Mouse (Mus musculus) stomach, embryonic 14.5 days (tissue): ENCODE results near the gene Sdk1. TPM values are rescaled to one million over a fixed set of nuclear protein-coding genes. Genes with fewer than 3 reads are reported as not detected.

Experiments
- ATAC-seq: fragments of 200-750 bp; cut with Nextera tagmentation; 2 replicates; pipeline ENCODE4 v1.8.0; 2017; ENCODE audit warnings: low read depth, moderate TSS enrichment; ENCODE audit not compliant: insufficient number of reproducible peaks, insufficient read depth, low FRiP score
- H3K27ac ChIP-seq: fragments of 300-500 bp; sonication (generic); 2 replicates; pipeline ENCODE4 v1.5.1; 2014; ENCODE audit warnings: mild to moderate bottlenecking, low read length, moderate library complexity, mixed read lengths
- H3K27me3 ChIP-seq: fragments of 300-500 bp; sonication (generic); 2 replicates; pipeline ENCODE4 v1.6.1; 2014; ENCODE audit warnings: low read length, control low read depth, mixed read lengths; ENCODE audit not compliant: control insufficient read depth, insufficient read depth
- H3K36me3 ChIP-seq: fragments of 300-500 bp; sonication (generic); 2 replicates; pipeline ENCODE4 v1.6.1; 2014; ENCODE audit warnings: mild to moderate bottlenecking, control low read depth, low read length, moderate library complexity, mixed read lengths; ENCODE audit not compliant: control insufficient read depth, insufficient read depth
- H3K4me1 ChIP-seq: fragments of 300-500 bp; sonication (generic); 2 replicates; pipeline ENCODE4 v1.6.1; 2014; ENCODE audit warnings: low read length, control low read depth, mixed read lengths; ENCODE audit not compliant: control insufficient read depth, insufficient read depth
- H3K4me2 ChIP-seq: fragments of 300-500 bp; sonication (generic); replicated peaks from 2 replicates; pipeline ENCODE4 v1.6.1; 2014; ENCODE audit warnings: low read depth, low read length, control low read depth
- H3K4me3 ChIP-seq: fragments of 300-500 bp; sonication (generic); 2 replicates; pipeline ENCODE4 v1.5.1; 2014; ENCODE audit warnings: low read depth, low read length, control low read depth
- H3K9ac ChIP-seq: fragments of 300-500 bp; sonication (generic); replicated peaks from 2 replicates; pipeline ENCODE4 v1.6.1; 2014; ENCODE audit warnings: low read depth, mild to moderate bottlenecking, control low read depth, low read length, moderate library complexity, mixed read lengths
- H3K9me3 ChIP-seq: fragments of 300-500 bp; sonication (generic); 2 replicates; pipeline ENCODE4 v1.6.1; 2016; ENCODE audit warnings: low read depth, low read length, control low read depth; ENCODE audit not compliant: control insufficient read depth
- WGBS: fragments of 180-500 bp; shearing (Covaris S2); extraction: QIAGEN DNeasy Blood & Tissue Kit; methylation state at CpG from one replicate; pipeline ENCODE4 v1.1.7; 2014; 5-methylcytosine and 5-hydroxymethylcytosine counted together
- polyA plus RNA-seq: library from polyadenylated mRNA; unstranded; fragments of >200 nt; fragmentation: Nextera tagmentation; extraction: Ambion mirVana; gene quantifications from 2 replicates; pipeline ENCODE4 v1.2.1, GENCODE M21; 2014

The Sdk1 gene
- polyA plus RNA-seq, 1 experiment from 2014 or later, result 5.6 TPM

GRCm38 (mm10) chr5:141836892-141837455 is 595.7 kb downstream of the Sdk1 start:
- no peak overlapping the region for H3K27ac ChIP-seq
- no peak overlapping the region for H3K9ac ChIP-seq
- no peaks in the 10 kb centered on the region for H3K36me3 ChIP-seq
- 69% methylated on average over 8 of the region's 8 CpGs for WGBS
- no peaks in the 10 kb centered on the region for H3K27me3 ChIP-seq
- H3K4me3 ChIP-seq, result no peak overlapping the region
- no peaks in the 10 kb centered on the region for H3K4me1 ChIP-seq
- ATAC-seq, result no peak
- no peaks in the 10 kb centered on the region for H3K9me3 ChIP-seq
- H3K4me2 ChIP-seq, result no peak overlapping the region

- Histone ChIP-seq H3K9ac (no peak overlapping the region), H3K9me3 (no peaks in the 10 kb centered on the region), H3K27ac (no peak overlapping the region), H3K4me3 (no peak overlapping the region), H3K36me3 (no peaks in the 10 kb centered on the region), H3K4me1 (no peaks in the 10 kb centered on the region), H3K4me2 (no peak overlapping the region), H3K27me3 (no peaks in the 10 kb centered on the region)
- ATAC-seq, result no peak
- 51% methylated on average over 4 of the region's 4 CpGs for WGBS
Measured at GRCm38 (mm10) chr5:141844701-141845100, 603.4 kb downstream of the Sdk1 start.

GRCm38 (mm10) chr5:141847686-141848085 is 606.4 kb downstream of the Sdk1 start:
- ATAC-seq, result no peak
- WGBS, result 92% methylated on average over 4 of the region's 4 CpGs

DNA sequence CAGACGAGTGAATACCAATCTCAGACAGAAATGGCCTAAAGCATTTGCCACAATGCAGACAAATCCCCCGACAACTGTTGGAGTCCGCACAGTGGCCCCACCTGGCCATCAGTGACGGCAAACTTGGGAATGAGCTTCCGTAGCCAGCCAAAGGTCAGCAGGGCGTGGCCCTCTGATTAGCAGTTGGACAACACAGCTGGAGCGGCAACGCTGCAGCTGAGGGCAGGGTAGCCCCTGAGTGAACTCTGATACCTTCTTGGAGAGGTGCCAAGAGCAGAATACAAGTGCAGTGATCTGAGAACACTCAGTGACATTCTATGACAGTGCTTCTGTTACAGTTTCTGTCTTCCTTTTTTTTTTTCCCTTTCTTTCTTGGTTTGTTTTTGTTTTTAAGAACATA is 610.9 kb downstream of the Sdk1 start:
- Histone ChIP-seq H3K27me3 (no peaks in the 10 kb centered on the region), H3K27ac (no peak overlapping the region), H3K4me1 (peaks cover 7% of the 10 kb centered on the region), H3K4me2 (no peak overlapping the region), H3K9me3 (no peaks in the 10 kb centered on the region), H3K36me3 (no peaks in the 10 kb centered on the region), H3K4me3 (no peak overlapping the region), H3K9ac (no peak overlapping the region)
- ATAC-seq, result peak; percentile 76; the same call in 1 of the 2 replicates
- WGBS, result 25% methylated on average over 8 of the region's 8 CpGs

More at GRCm38 (mm10) chr5:141847686-141848085, 606.4 kb downstream of the Sdk1 start:
- Histone ChIP-seq H3K4me3 (no peak overlapping the region), H3K36me3 (no peaks in the 10 kb centered on the region), H3K4me2 (no peak overlapping the region), H3K27ac (no peak overlapping the region), H3K27me3 (no peaks in the 10 kb centered on the region), H3K9me3 (no peaks in the 10 kb centered on the region), H3K9ac (no peak overlapping the region), H3K4me1 (peaks cover 7% of the 10 kb centered on the region)

- Histone ChIP-seq H3K4me2 (no peak overlapping the region), H3K4me3 (no peak overlapping the region), H3K36me3 (no peaks in the 10 kb centered on the region), H3K9me3 (no peaks in the 10 kb centered on the region), H3K27ac (no peak overlapping the region), H3K27me3 (no peaks in the 10 kb centered on the region), H3K9ac (no peak overlapping the region), H3K4me1 (peaks cover 12% of the 10 kb centered on the region)
- ATAC-seq, result no peak
- WGBS, result 81% methylated on average over 2 of the region's 2 CpGs
Measured at GRCm38 (mm10) chr5:141856447-141856846, 615.2 kb downstream of the Sdk1 start.

GRCm38 (mm10) chr5:141857781-141858180 is 616.5 kb downstream of the Sdk1 start:
- WGBS, result 65% methylated on average over 1 of the region's 1 CpGs
- H3K4me2 ChIP-seq, result no peak overlapping the region
- peaks cover 8% of the 10 kb centered on the region; the same call in 1 of the 2 replicates for H3K4me1 ChIP-seq
- H3K27ac ChIP-seq, result no peak overlapping the region
- no peaks in the 10 kb centered on the region for H3K27me3 ChIP-seq
- H3K4me3 ChIP-seq, result no peak overlapping the region
- no peak overlapping the region for H3K9ac ChIP-seq
- no peaks in the 10 kb centered on the region for H3K36me3 ChIP-seq
- ATAC-seq, result no peak
- no peaks in the 10 kb centered on the region for H3K9me3 ChIP-seq

GRCm38 (mm10) chr5:141858406-141859160 is 617.3 kb downstream of the Sdk1 start:
- Histone ChIP-seq H3K4me2 (no peak overlapping the region), H3K36me3 (no peaks in the 10 kb centered on the region), H3K4me1 (peaks cover 10% of the 10 kb centered on the region; the same call in 1 of the 2 replicates), H3K9ac (no peak overlapping the region), H3K27ac (no peak overlapping the region), H3K27me3 (no peaks in the 10 kb centered on the region), H3K4me3 (no peak overlapping the region), H3K9me3 (no peaks in the 10 kb centered on the region)
- no peak for ATAC-seq
- WGBS, result 35% methylated on average over 8 of the region's 8 CpGs

- Histone ChIP-seq H3K27me3 (no peaks in the 10 kb centered on the region), H3K4me1 (0 out of 2 replicates have a peak, but pooled peaks cover 5% of the 10 kb centered on the region), H3K27ac (no peak overlapping the region), H3K9me3 (no peaks in the 10 kb centered on the region), H3K4me2 (no peak overlapping the region), H3K36me3 (no peaks in the 10 kb centered on the region), H3K4me3 (no peak overlapping the region), H3K9ac (no peak overlapping the region)
- ATAC-seq, result no peak
- 58% methylated on average over 3 of the region's 3 CpGs for WGBS
Measured at GRCm38 (mm10) chr5:141866042-141866441, 624.8 kb downstream of the Sdk1 start.
